Mouse (Mus musculus): ENCODE results near the gene Slc22a1. TPM values are rescaled to one million over a fixed set of nuclear protein-coding genes. Genes with fewer than 3 reads are reported as not detected.
"Not testable (repeated sequence)": the region's sequence is repeated elsewhere in the genome, so short reads cannot be mapped to it uniquely, and the experiment has no call there.

The Slc22a1 gene
- total and polyA plus RNA-seq, 2 experiments from 2014 or later: 33.5 TPM; not detected in 1

GRCm38 (mm10) chr17:12684412-12684811 lies 8.8 kb upstream of the Slc22a1 start:
- no peak overlapping the region for H3K4me2 ChIP-seq (ENCODE audit: low read depth, low read length)
- H3K36me3 ChIP-seq (replicated peaks; ENCODE audit: control insufficient read depth, insufficient read depth, low read length): peaks cover 91% of the 10 kb centered on the region
- 44% methylated on average over 4 of the region's 4 CpGs for WGBS
- ATAC-seq (ENCODE audit: insufficient read depth, low read depth) (no peak), DNase-seq (ENCODE audit: low spot score) (no peak)
- H3K4me1 ChIP-seq (ENCODE audit: control insufficient read depth, insufficient read depth): 0 out of 2 replicates have a peak, but pooled peaks cover 10% of the 10 kb centered on the region
- H3K9ac ChIP-seq (replicated peaks; ENCODE audit: low read depth, low read length): no peak overlapping the region
- H3K9me3 ChIP-seq (replicated peaks; ENCODE audit: control insufficient read depth, low read length): 0 out of 2 replicates have a peak, but pooled peaks cover 5% of the 10 kb centered on the region
- H3K27ac ChIP-seq (ENCODE audit: low read depth): no peak overlapping the region
- H3K4me3 ChIP-seq (ENCODE audit: low read depth, low read length): no peak overlapping the region
- TF ChIP-seq CTCF (IDR thresholded peaks at IDR 0.05; ENCODE audit: low read depth) (no peak), EP300 (IDR thresholded peaks at IDR 0.05; ENCODE audit: low read depth) (no peak)
- H3K27me3 ChIP-seq (ENCODE audit: control insufficient read depth, insufficient read depth, low read length): no peaks in the 10 kb centered on the region

GRCm38 (mm10) chr17:12683582-12683981 lies 8.0 kb upstream of the Slc22a1 start:
- Histone ChIP-seq H3K4me2 (ENCODE audit: low read depth, low read length) (no peak overlapping the region), H3K4me3 (ENCODE audit: low read depth, low read length) (no peak overlapping the region), H3K27ac (ENCODE audit: low read depth) (no peak overlapping the region), H3K27me3 (ENCODE audit: control insufficient read depth, insufficient read depth, low read length) (no peaks in the 10 kb centered on the region), H3K4me1 (ENCODE audit: control insufficient read depth, insufficient read depth) (0 out of 2 replicates have a peak, but pooled peaks cover 5% of the 10 kb centered on the region), H3K36me3 (replicated peaks; ENCODE audit: control insufficient read depth, insufficient read depth, low read length) (peaks cover 84% of the 10 kb centered on the region), H3K9ac (replicated peaks; ENCODE audit: low read depth, low read length) (no peak overlapping the region), H3K9me3 (replicated peaks; ENCODE audit: control insufficient read depth, low read length) (0 out of 2 replicates have a peak, but pooled peaks cover 6% of the 10 kb centered on the region)
- ATAC-seq (ENCODE audit: insufficient read depth, low read depth): no peak
- TF ChIP-seq CTCF (IDR thresholded peaks at IDR 0.05; ENCODE audit: low read depth) (no peak), EP300 (IDR thresholded peaks at IDR 0.05; ENCODE audit: low read depth) (no peak)
- no peak for DNase-seq (ENCODE audit: low spot score)
- 84% methylated on average over 13 of the region's 13 CpGs for WGBS

- ATAC-seq (ENCODE audit: insufficient read depth, low read depth): no peak
- peaks cover 30% of the 10 kb centered on the region for H3K36me3 ChIP-seq (replicated peaks; ENCODE audit: control insufficient read depth, insufficient read depth, low read length)
- TF ChIP-seq EP300 (IDR thresholded peaks at IDR 0.05; ENCODE audit: low read depth) (no peak), CTCF (IDR thresholded peaks at IDR 0.05; ENCODE audit: low read depth) (no peak)
Measured at GRCm38 (mm10) chr17:12678261-12678660, 2.6 kb upstream of the Slc22a1 start.

GRCm38 (mm10) chr17:12677139-12677538 lies 1.5 kb upstream of the Slc22a1 start:
- Histone ChIP-seq H3K4me3 (ENCODE audit: low read depth, low read length) (no peak overlapping the region), H3K27ac (ENCODE audit: low read depth) (no peak overlapping the region), H3K9ac (replicated peaks; ENCODE audit: low read depth, low read length) (no peak overlapping the region), H3K9me3 (replicated peaks; ENCODE audit: control insufficient read depth, low read length) (0 out of 2 replicates have a peak, but pooled peaks cover 6% of the 10 kb centered on the region), H3K4me2 (ENCODE audit: low read depth, low read length) (no peak overlapping the region), H3K27me3 (ENCODE audit: control insufficient read depth, insufficient read depth, low read length) (no peaks in the 10 kb centered on the region), H3K4me1 (ENCODE audit: control insufficient read depth, insufficient read depth) (no peaks in the 10 kb centered on the region), H3K36me3 (replicated peaks; ENCODE audit: control insufficient read depth, insufficient read depth, low read length) (peaks cover 19% of the 10 kb centered on the region)
- DNase-seq (ENCODE audit: low spot score) (no peak), ATAC-seq (ENCODE audit: insufficient read depth, low read depth) (no peak)
- TF ChIP-seq EP300 (IDR thresholded peaks at IDR 0.05; ENCODE audit: low read depth): no peak
- no peak for TF ChIP-seq CTCF (IDR thresholded peaks at IDR 0.05; ENCODE audit: low read depth)

More at GRCm38 (mm10) chr17:12678261-12678660, 2.6 kb upstream of the Slc22a1 start:
- Histone ChIP-seq H3K27ac (ENCODE audit: low read depth) (no peak overlapping the region), H3K4me2 (ENCODE audit: low read depth, low read length) (no peak overlapping the region), H3K27me3 (ENCODE audit: control insufficient read depth, insufficient read depth, low read length) (no peaks in the 10 kb centered on the region), H3K4me1 (ENCODE audit: control insufficient read depth, insufficient read depth) (no peaks in the 10 kb centered on the region), H3K9me3 (replicated peaks; ENCODE audit: control insufficient read depth, low read length) (0 out of 2 replicates have a peak, but pooled peaks cover 6% of the 10 kb centered on the region), H3K9ac (replicated peaks; ENCODE audit: low read depth, low read length) (no peak overlapping the region), H3K4me3 (ENCODE audit: low read depth, low read length) (no peak overlapping the region)
- no peak for DNase-seq (ENCODE audit: low spot score)

- not testable (repeated sequence) for H3K27me3 ChIP-seq (ENCODE audit: control insufficient read depth, insufficient read depth, low read length); H3K4me3 ChIP-seq (ENCODE audit: low read depth, low read length); H3K36me3 ChIP-seq (replicated peaks; ENCODE audit: control insufficient read depth, insufficient read depth, low read length); H3K27ac ChIP-seq (ENCODE audit: low read depth); H3K9me3 ChIP-seq (replicated peaks; ENCODE audit: control insufficient read depth, low read length); DNase-seq (ENCODE audit: low spot score); ATAC-seq (ENCODE audit: insufficient read depth, low read depth); H3K4me2 ChIP-seq (ENCODE audit: low read depth, low read length); H3K9ac ChIP-seq (replicated peaks; ENCODE audit: low read depth, low read length); H3K4me1 ChIP-seq (ENCODE audit: control insufficient read depth, insufficient read depth)
- 71% methylated on average over 7 of the region's 7 CpGs for WGBS
Measured at GRCm38 (mm10) chr17:12674980-12675379, 649 bp downstream of the Slc22a1 start.

GRCm38 (mm10) chr17:12673871-12674270 lies 1.8 kb downstream of the Slc22a1 start:
- Histone ChIP-seq H3K4me3 (ENCODE audit: low read depth, low read length) (no peak overlapping the region), H3K9me3 (replicated peaks; ENCODE audit: control insufficient read depth, low read length) (no peaks in the 10 kb centered on the region), H3K9ac (replicated peaks; ENCODE audit: low read depth, low read length) (no peak overlapping the region), H3K27me3 (ENCODE audit: control insufficient read depth, insufficient read depth, low read length) (no peaks in the 10 kb centered on the region), H3K4me1 (ENCODE audit: control insufficient read depth, insufficient read depth) (peaks cover 6% of the 10 kb centered on the region), H3K4me2 (ENCODE audit: low read depth, low read length) (no peak overlapping the region), H3K36me3 (replicated peaks; ENCODE audit: control insufficient read depth, insufficient read depth, low read length) (no peaks in the 10 kb centered on the region), H3K27ac (ENCODE audit: low read depth) (no peak overlapping the region)
- ATAC-seq (ENCODE audit: insufficient read depth, low read depth): no peak
- 55% methylated on average over 3 of the region's 3 CpGs for WGBS
- TF ChIP-seq CTCF (IDR thresholded peaks at IDR 0.05; ENCODE audit: low read depth): no peak
- TF ChIP-seq EP300 (IDR thresholded peaks at IDR 0.05; ENCODE audit: low read depth): no peak
- DNase-seq (ENCODE audit: low spot score): no peak

Measured in heart, postnatal 0 days (tissue).